Mouse (Mus musculus) cortical plate, adult 2 months (tissue): ENCODE data around the gene Dhrs1.

Experiments
- CTCF ChIP-seq: fragments of 200-500 bp; IDR thresholded peaks from 2 replicates; pipeline ENCODE4 v1.5.1; 2011; ENCODE audit warnings: mild to moderate bottlenecking, control low read depth, low read length; ENCODE audit not compliant: insufficient read depth; ENCODE audit errors: extremely low read depth
- POLR2A ChIP-seq: fragments of 200-500 bp; IDR thresholded peaks from 2 replicates; pipeline ENCODE4 v1.6.1; 2011; ENCODE audit warnings: mild to moderate bottlenecking, low read length, control low read depth; ENCODE audit not compliant: insufficient read depth; ENCODE audit errors: extremely low read depth

- no peak for TF ChIP-seq CTCF
- no peak for TF ChIP-seq POLR2A
These were observed 9.7 kb downstream of the Dhrs1 start for GRCm38 (mm10) chr14:55735758-55736157.
